Mouse (Mus musculus) brain, embryonic 14.5 days (tissue): Measurements from ENCODE around the gene Kcnq1.

Experiments used
- CTCF ChIP-seq: fragments of 200-500 bp; IDR thresholded peaks from 2 replicates; pipeline ENCODE4 v1.5.1; 2012; ENCODE audit warnings: inconsistent platforms, mild to moderate bottlenecking, moderate library complexity, borderline replicate concordance; ENCODE audit not compliant: insufficient read depth, insufficient read length; ENCODE audit errors: extremely low read depth
- POLR2A ChIP-seq: fragments of 200-500 bp; IDR thresholded peaks from 2 replicates; pipeline ENCODE4 v1.6.1; 2012; ENCODE audit warnings: mild to moderate bottlenecking, inconsistent platforms, borderline replicate concordance; ENCODE audit not compliant: poor library complexity, insufficient read depth, insufficient read length, severe bottlenecking; ENCODE audit errors: extremely low read depth

GRCm38 (mm10) chr7:143188589-143188988 is 82.4 kb downstream of the Kcnq1 start:
- no peak for TF ChIP-seq CTCF
- TF ChIP-seq POLR2A = no peak
